Comparison of ENCODE assay signal across 1 mouse cellular context in genomic region chr17:47568389-47568788, GRCm38 (mm10).
TF ChIP-seq lines count a peak whose summit lies in the region.

No protein-coding gene starts in this region.

TF ChIP-seq in MEL, 35 proteins besides CTCF, POLR2A, EP300 and RAD21:
- TF ChIP-seq TAL1 (IDR thresholded peaks at IDR 0.05; ENCODE audit: low read length): peak; percentile 70
- TF ChIP-seq MYC (IDR thresholded peaks at IDR 0.05; ENCODE audit: low read depth, low read length): no peak
- TF ChIP-seq BHLHE40 (IDR thresholded peaks at IDR 0.05; ENCODE audit: borderline replicate concordance, low read depth, low read length): no peak
- no peak for TF ChIP-seq ZKSCAN1 (IDR thresholded peaks at IDR 0.05; ENCODE audit: low read depth, low read length)
- TF ChIP-seq ETS1 (IDR thresholded peaks at IDR 0.05; ENCODE audit: low read depth, low read length): peak; percentile 43; the same call in 1 of the 2 replicates
- TF ChIP-seq TCF12 (IDR thresholded peaks at IDR 0.05; ENCODE audit: low read depth, low read length): peak; percentile 87
- no peak for TF ChIP-seq SMC3 (IDR thresholded peaks at IDR 0.05; ENCODE audit: low read depth, low read length)
- peak; percentile 85 for TF ChIP-seq GATA1 (IDR thresholded peaks at IDR 0.05; ENCODE audit: low read depth, low read length)
- no peak for TF ChIP-seq TBP (IDR thresholded peaks at IDR 0.05; ENCODE audit: low read depth, low read length)
